Mouse (Mus musculus) spleen, postnatal 10 days (tissue): ENCODE results near the gene Qrich1.

Experiments
- DNase-seq, 2 experiments: peaks; one replicate each; pipeline ENCODE4 v3.0.0; 2021 to 2022; ENCODE audit warnings: low spot score in 2 of 2

Gene Qrich1

GRCm38 (mm10) chr9:108516380-108517251, at the start of gene Qrich1:
Gene Qrich1, plus strand, starts transcription at chr9:108516806.
- DNase-seq = peak; percentile 94

- no peak for DNase-seq
Measured at GRCm38 (mm10) chr9:108469430-108469829, 47.2 kb upstream of the Qrich1 start.

- DNase-seq = no peak
Measured at GRCm38 (mm10) chr9:108469845-108470244, 46.8 kb upstream of the Qrich1 start.

- no peak for DNase-seq
Measured at GRCm38 (mm10) chr9:108474528-108474927, 42.1 kb upstream of the Qrich1 start.

GRCm38 (mm10) chr9:108478638-108479156, 37.9 kb upstream of the Qrich1 start:
- DNase-seq = no peak

GRCm38 (mm10) chr9:108479241-108479640, 37.4 kb upstream of the Qrich1 start:
- no peak for DNase-seq

GRCm38 (mm10) chr9:108479721-108480351, 36.8 kb upstream of the Qrich1 start, which contains the start of gene Lamb2:
Gene Lamb2, plus strand, starts transcription at chr9:108479736.
- DNase-seq = no peak

- DNase-seq = no peak
Measured at GRCm38 (mm10) chr9:108480813-108481519, 35.6 kb upstream of the Qrich1 start.

- no peak for DNase-seq
Measured at GRCm38 (mm10) chr9:108481520-108482210, 34.9 kb upstream of the Qrich1 start.

GRCm38 (mm10) chr9:108483051-108483790, 33.4 kb upstream of the Qrich1 start:
- DNase-seq = no peak

- no peak for DNase-seq
Measured at GRCm38 (mm10) chr9:108484021-108484420, 32.6 kb upstream of the Qrich1 start.

GRCm38 (mm10) chr9:108485301-108485875, 31.2 kb upstream of the Qrich1 start:
- DNase-seq = no peak

- DNase-seq = no peak
Measured at GRCm38 (mm10) chr9:108486973-108487530, 29.6 kb upstream of the Qrich1 start.

GRCm38 (mm10) chr9:108488403-108488802, 28.2 kb upstream of the Qrich1 start:
- no peak for DNase-seq

GRCm38 (mm10) chr9:108489215-108489614, 27.4 kb upstream of the Qrich1 start:
- DNase-seq = no peak

GRCm38 (mm10) chr9:108489702-108490558, 26.7 kb upstream of the Qrich1 start:
- DNase-seq = no peak

GRCm38 (mm10) chr9:108490559-108491285, 25.9 kb upstream of the Qrich1 start, which contains the start of gene Usp19:
Gene Usp19, plus strand, starts transcription at chr9:108490602.
- peak; percentile 84 to 95 for DNase-seq

GRCm38 (mm10) chr9:108491286-108491580, 25.4 kb upstream of the Qrich1 start:
- DNase-seq = no peak
